Mouse (Mus musculus): ENCODE measurements around the gene Tspoap1.

GRCm38 (mm10) chr11:87760301-87761081, at the start of gene Tspoap1:
- TF ChIP-seq CTCF (IDR thresholded peaks at IDR 0.05; ENCODE audit: borderline replicate concordance, insufficient read depth, low read depth, low read length): no peak
- TF ChIP-seq POLR2A (IDR thresholded peaks at IDR 0.05; ENCODE audit: borderline replicate concordance, insufficient read depth, low read length): peak; percentile 70; the same call in 1 of the 2 replicates

Data from cerebellum, adult 2 months (tissue).